Mouse (Mus musculus) left cerebral cortex, adult 18-20 months (tissue): ENCODE data around the gene 4931422A03Rik. TPM values are rescaled to one million over a fixed set of nuclear protein-coding genes. Genes with fewer than 3 reads are reported as not detected.

Experiments
- DNase-seq, 2 experiments: peaks; one replicate each; pipeline ENCODE4 v3.0.0; 2021 to 2022; ENCODE audit warnings: low spot score in 2 of 2, mixed read lengths in 1 of 2
- total RNA-seq, 2 experiments: library from RNA; stranded (reverse); gene quantifications; 2 replicates each; pipeline ENCODE4 v1.2.3; 2021

4931422A03Rik gene
- total RNA-seq, 2 experiments from 2014 or later = not detected

GRCm38 (mm10) chr2:103970041-103970790 is 57.9 kb downstream of the 4931422A03Rik start:
- peak; percentile 24 to 33 for DNase-seq

GRCm38 (mm10) chr2:103969437-103970040 is 58.6 kb downstream of the 4931422A03Rik start:
- DNase-seq = peak; percentile 40 to 60

- no peak for DNase-seq
Measured at GRCm38 (mm10) chr2:103968919-103969436, 59.2 kb downstream of the 4931422A03Rik start.

GRCm38 (mm10) chr2:103968186-103968585 is 60.0 kb downstream of the 4931422A03Rik start:
- no peak for DNase-seq

- DNase-seq = no peak
Measured at GRCm38 (mm10) chr2:103965391-103965790, 62.8 kb downstream of the 4931422A03Rik start.

GRCm38 (mm10) chr2:103962349-103962748 is 65.8 kb downstream of the 4931422A03Rik start:
- no peak for DNase-seq

DNA sequence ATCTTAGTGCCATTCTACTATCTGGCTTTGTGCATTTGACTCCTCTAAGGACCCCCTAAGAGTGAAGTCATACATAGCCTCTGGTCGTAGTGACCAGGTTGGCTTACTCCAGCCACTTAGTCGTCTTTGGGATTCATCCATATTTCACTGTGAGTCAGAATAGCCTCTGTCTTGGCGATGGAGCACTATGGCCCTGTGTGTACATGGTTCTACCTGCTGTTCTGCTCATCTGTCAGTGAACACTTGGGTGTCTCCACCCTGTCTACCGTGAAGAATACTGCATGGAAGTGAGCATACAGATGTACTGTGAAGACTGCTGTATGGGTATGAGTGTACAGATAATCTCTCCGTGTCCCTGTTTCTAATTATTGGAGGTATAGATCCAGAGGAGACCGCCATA is 68.6 kb downstream of the 4931422A03Rik start:
- no peak for DNase-seq

DNA sequence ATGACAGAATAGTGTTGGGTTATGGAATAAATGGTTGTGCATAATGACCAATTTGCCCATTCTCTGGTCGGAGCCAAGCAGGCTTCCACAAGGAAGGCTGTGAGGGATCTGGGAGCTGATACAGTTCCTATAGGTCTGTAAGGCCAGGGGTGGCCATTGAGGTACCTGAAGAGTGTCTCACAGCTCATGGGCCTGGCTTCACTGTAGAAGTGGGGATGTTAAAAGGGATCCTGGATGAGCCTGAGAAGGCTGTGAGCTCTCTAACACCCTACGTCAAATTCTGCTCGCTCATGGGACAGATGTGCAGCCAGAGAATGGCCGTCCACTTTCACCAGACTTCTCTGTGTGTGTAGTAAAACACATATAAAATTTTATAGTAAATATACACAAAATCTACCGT is 69.1 kb downstream of the 4931422A03Rik start:
- no peak for DNase-seq

DNA sequence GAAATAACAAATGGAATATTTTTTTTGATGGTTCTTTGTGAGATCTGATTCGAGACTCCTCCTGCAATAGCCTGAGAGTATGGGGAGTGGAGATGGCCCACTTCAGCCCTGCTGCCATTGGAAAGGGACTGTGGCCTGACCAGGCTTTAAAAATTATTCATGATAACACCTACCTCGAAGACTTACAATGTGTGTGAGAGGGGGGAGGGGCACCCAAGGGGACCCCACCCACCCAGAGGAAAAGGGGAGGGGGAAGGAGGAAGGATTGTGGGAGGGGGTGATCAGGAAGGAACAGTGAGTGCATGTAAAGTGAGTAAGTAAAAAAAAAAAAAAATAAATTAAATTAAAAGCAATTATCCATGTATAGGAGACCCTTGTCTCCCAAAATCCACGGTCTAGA is 69.5 kb downstream of the 4931422A03Rik start:
- DNase-seq = no peak

DNA sequence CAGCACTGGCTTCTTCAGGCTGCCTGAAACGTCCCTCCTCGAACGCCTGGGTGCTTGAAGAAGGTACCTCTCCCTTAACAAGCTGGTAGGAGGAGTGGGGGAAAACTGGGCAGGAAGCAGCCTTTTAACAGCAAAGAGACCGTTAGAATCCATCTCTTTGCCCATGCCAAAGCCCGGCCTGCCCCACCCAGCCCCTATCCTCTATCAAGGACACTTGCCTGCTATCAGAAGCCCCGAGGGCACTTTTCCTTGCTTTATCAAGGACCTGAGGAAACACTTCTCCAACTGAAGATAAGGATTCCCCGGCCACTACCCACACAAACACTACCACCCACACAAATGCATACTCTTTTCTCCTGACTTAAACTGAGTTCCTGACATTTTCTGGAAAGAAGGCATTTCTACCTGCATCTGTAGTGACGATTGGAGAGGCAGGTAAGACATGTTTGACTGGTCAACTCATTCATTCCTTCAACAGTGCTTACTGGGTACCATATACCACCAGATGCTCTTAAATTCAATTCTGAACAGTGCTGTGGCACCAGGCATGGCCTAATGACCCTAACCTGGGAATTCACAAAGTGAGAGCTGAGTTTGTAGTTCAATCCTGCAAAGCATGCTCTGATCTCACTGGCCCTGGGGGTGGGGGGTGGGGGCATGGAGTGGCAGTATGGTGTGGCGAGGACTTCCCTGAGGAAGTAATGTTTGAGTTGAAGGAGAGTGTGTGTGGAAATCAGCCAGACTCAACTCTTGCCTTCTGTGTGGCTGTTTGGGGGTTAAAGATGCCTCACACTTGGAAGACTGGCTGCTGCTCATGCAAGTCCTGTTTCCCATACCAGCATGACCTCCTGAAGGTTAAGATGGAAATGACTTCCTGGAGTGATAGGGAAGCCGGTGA is 70.3 kb downstream of the 4931422A03Rik start, which contains the start of gene Lmo2:
TSS of gene Lmo2 (plus strand) at position 338 of the 898 bp plus-strand sequence.
- no peak for DNase-seq

GRCm38 (mm10) chr2:103956867-103957266 is 71.3 kb downstream of the 4931422A03Rik start:
- no peak for DNase-seq

GRCm38 (mm10) chr2:103955714-103956113 is 72.4 kb downstream of the 4931422A03Rik start:
- DNase-seq = no peak

DNA sequence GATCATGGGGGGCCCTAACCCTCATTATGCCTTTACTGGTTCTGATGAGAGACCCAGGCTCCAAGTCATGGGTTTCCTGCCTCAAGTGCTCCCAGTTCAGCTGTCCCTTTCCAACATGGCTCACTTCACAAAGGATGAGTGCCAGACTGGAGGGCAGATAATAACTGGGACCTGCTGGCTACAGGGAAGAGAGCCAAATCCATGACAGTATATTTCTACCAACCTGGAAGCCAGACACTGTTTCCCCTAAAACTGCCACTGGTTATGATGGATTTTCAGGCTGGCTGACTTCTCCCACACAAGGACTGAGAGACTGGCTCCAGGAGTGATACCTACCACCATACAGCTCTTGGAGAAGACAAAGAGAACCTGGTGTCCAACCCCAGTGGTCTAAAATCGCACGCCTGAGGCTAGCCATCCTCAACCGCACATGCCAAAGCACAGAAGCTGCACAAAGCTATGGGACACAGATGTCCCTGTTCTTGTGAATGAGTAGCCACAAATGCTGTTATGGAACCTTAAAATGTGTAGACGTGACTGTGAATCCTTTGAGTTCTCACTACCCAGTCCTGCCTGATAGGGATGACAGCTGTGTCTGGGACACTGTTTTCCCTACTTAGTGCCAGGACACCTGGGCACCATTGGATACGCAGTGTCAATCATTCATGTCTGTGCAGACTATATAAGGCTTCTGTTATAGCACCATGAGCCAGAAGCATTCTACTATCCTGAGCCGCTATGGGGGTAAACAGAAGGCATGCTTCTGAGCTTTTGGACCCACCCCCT is 74.9 kb downstream of the 4931422A03Rik start:
- DNase-seq = no peak

- DNase-seq = no peak
Measured at GRCm38 (mm10) chr2:103947982-103948655, 80.0 kb downstream of the 4931422A03Rik start.

DNA sequence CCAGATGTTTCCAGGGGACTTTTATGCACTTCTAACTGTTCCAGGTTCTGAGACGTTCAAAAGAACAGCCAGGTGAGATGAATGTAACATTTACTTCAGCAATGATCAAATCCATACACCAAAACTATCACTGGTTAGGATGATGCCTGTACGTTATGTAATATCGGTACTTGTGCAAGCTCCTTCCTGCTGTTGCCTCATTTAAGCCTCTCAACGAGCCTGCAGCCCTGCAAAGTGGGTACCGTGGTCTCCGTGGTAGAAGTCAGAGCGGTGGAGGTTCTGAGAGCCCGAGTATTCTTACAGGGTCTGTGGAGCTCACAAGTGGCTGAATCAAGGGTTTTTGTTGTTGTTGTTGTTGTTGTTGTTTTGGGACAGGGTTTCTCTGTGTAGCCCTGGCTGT is 81.3 kb downstream of the 4931422A03Rik start:
- DNase-seq = no peak

DNA sequence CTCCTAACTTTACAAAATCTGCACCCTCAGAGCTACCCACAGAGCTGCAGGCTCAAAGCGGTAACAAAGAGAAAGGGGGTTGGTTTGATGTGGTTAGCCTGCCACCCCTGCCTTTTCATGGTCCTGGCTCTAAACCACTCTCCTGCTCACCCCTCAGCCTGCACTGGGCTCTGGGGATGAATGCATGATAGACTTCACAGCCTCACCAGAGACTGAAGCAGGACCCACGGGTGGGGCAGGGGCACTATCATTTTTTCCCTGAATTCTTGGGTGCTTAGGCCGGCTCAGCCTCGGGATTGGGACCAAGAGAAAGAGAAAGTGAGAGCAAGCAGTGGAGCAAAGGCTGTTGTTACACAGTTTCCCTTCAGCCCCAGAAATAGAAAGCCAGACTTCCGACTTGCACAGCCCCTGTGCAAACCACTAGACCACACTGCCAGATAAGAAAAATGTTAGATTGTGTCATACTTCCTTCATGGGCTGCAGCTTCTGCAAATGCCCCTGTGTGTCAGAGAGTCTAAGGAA is 82.5 kb downstream of the 4931422A03Rik start:
- DNase-seq = no peak

DNA sequence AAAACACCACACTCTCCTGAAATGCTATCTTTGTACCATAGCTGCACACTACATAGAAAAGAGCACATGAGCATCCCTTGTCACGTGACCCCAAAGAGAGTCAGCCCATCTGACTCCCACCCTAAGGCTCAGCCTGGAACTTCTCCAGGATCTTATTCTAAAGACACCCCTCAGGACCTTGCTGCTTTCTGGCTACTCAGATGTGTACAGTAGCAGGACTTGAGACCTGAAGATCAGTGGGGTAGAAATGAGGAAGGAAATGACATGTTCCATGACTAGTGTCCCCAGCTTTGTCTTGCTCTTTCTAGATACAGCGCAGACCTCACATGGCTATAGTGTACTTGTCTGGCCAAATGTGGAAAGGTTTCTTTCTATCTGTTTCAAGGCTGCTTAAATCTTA is 83.3 kb downstream of the 4931422A03Rik start:
- no peak for DNase-seq

- no peak for DNase-seq
Measured at GRCm38 (mm10) chr2:103941085-103941484, 87.1 kb downstream of the 4931422A03Rik start.

GRCm38 (mm10) chr2:103939003-103939402 is 89.2 kb downstream of the 4931422A03Rik start:
- no peak for DNase-seq

DNA sequence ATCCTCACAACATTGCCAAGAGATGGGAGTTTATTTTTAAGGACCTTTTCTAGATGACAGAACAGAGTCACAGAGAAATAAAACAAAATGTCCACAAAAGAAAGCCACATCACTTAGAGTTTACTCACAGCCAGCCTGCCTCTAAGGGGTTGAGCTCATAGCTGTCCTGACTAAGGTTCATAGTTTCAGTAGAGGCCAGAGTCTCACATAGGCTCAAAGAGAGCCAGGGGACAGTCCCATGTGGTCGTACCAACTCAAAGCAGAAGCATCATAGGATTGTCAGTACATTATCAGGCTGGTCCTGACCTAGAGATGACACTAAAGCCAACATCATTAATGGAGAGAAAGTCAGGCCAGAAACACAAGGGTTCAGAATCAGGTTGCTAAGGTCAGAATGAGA is 89.6 kb downstream of the 4931422A03Rik start:
- no peak for DNase-seq
